Mouse (Mus musculus): ENCODE data around the gene Ppp2r5c. TPM values are rescaled to one million over a fixed set of nuclear protein-coding genes. Genes with fewer than 3 reads are reported as not detected.

Ppp2r5c gene
- polyA plus RNA-seq, 1 experiment from 2014 or later = 146 TPM

GRCm38 (mm10) chr12:110563383-110563782 is 116.5 kb downstream of the Ppp2r5c start:
- H3K36me3 ChIP-seq = peaks cover 96% of the 10 kb centered on the region
- H3K27me3 ChIP-seq (ENCODE audit: insufficient read depth, poor library complexity, severe bottlenecking) = no peaks in the 10 kb centered on the region
- no peak for DNase-seq (ENCODE audit: low spot score)
- no peaks in the 10 kb centered on the region for H3K4me1 ChIP-seq (replicated peaks)
- H3K27ac ChIP-seq = no peak overlapping the region
- H3K9me3 ChIP-seq = no peaks in the 10 kb centered on the region
- WGBS = 90% methylated on average over 11 of the region's 11 CpGs
- no peak overlapping the region for H3K4me3 ChIP-seq

GRCm38 (mm10) chr12:110564848-110565247 is 117.9 kb downstream of the Ppp2r5c start:
- Histone ChIP-seq H3K4me3 (no peak overlapping the region), H3K4me1 (replicated peaks) (no peaks in the 10 kb centered on the region), H3K36me3 (peaks cover 96% of the 10 kb centered on the region), H3K27me3 (ENCODE audit: insufficient read depth, poor library complexity, severe bottlenecking) (no peaks in the 10 kb centered on the region), H3K27ac (no peak overlapping the region), H3K9me3 (no peaks in the 10 kb centered on the region)
- DNase-seq (ENCODE audit: low spot score) = no peak
- WGBS = 93% methylated on average over 11 of the region's 11 CpGs

- Histone ChIP-seq H3K27me3 (ENCODE audit: insufficient read depth, poor library complexity, severe bottlenecking) (no peaks in the 10 kb centered on the region), H3K4me1 (replicated peaks) (no peaks in the 10 kb centered on the region), H3K27ac (no peak overlapping the region), H3K36me3 (peaks cover 97% of the 10 kb centered on the region), H3K4me3 (no peak overlapping the region), H3K9me3 (no peaks in the 10 kb centered on the region)
- WGBS = 93% methylated on average over 9 of the region's 9 CpGs
- DNase-seq (ENCODE audit: low spot score) = no peak
Measured at GRCm38 (mm10) chr12:110566366-110566765, 119.4 kb downstream of the Ppp2r5c start.

GRCm38 (mm10) chr12:110571050-110571449 is 124.1 kb downstream of the Ppp2r5c start:
- H3K4me3 ChIP-seq = no peak overlapping the region
- H3K27ac ChIP-seq = no peak overlapping the region
- no peaks in the 10 kb centered on the region for H3K4me1 ChIP-seq (replicated peaks)
- 93% methylated on average over 10 of the region's 10 CpGs for WGBS
- DNase-seq (ENCODE audit: low spot score) = no peak
- H3K36me3 ChIP-seq = peaks cover 96% of the 10 kb centered on the region
- no peaks in the 10 kb centered on the region for H3K9me3 ChIP-seq
- H3K27me3 ChIP-seq (ENCODE audit: insufficient read depth, poor library complexity, severe bottlenecking) = no peaks in the 10 kb centered on the region

- Histone ChIP-seq H3K9me3 (no peaks in the 10 kb centered on the region), H3K4me3 (no peak overlapping the region), H3K27ac (no peak overlapping the region), H3K36me3 (peaks cover 88% of the 10 kb centered on the region), H3K4me1 (replicated peaks) (no peaks in the 10 kb centered on the region), H3K27me3 (ENCODE audit: insufficient read depth, poor library complexity, severe bottlenecking) (no peaks in the 10 kb centered on the region)
- no peak for DNase-seq (ENCODE audit: low spot score)
- WGBS = 97% methylated on average over 4 of the region's 4 CpGs
Measured at GRCm38 (mm10) chr12:110572351-110572750, 125.4 kb downstream of the Ppp2r5c start.

- peaks cover 75% of the 10 kb centered on the region for H3K36me3 ChIP-seq
- no peak for DNase-seq (ENCODE audit: low spot score)
- no peaks in the 10 kb centered on the region for H3K9me3 ChIP-seq
- H3K27me3 ChIP-seq (ENCODE audit: insufficient read depth, poor library complexity, severe bottlenecking) = no peaks in the 10 kb centered on the region
- no peak overlapping the region for H3K4me3 ChIP-seq
- H3K4me1 ChIP-seq (replicated peaks) = no peaks in the 10 kb centered on the region
- WGBS = 90% methylated on average over 8 of the region's 8 CpGs
- H3K27ac ChIP-seq = no peak overlapping the region
Measured at GRCm38 (mm10) chr12:110573635-110574034, 126.7 kb downstream of the Ppp2r5c start.

- DNase-seq (ENCODE audit: low spot score) = no peak
- Histone ChIP-seq H3K4me1 (replicated peaks) (no peaks in the 10 kb centered on the region), H3K27me3 (ENCODE audit: insufficient read depth, poor library complexity, severe bottlenecking) (no peaks in the 10 kb centered on the region), H3K27ac (no peak overlapping the region), H3K4me3 (no peak overlapping the region), H3K36me3 (peaks cover 61% of the 10 kb centered on the region), H3K9me3 (no peaks in the 10 kb centered on the region)
- 79% methylated on average over 4 of the region's 4 CpGs for WGBS
Measured at GRCm38 (mm10) chr12:110575926-110576325, 129.0 kb downstream of the Ppp2r5c start.

- Histone ChIP-seq H3K27me3 (ENCODE audit: insufficient read depth, poor library complexity, severe bottlenecking) (no peaks in the 10 kb centered on the region), H3K9me3 (no peaks in the 10 kb centered on the region), H3K4me1 (replicated peaks) (0 out of 2 replicates have a peak, but pooled peaks cover under 1% of the 10 kb centered on the region), H3K4me3 (no peak overlapping the region), H3K27ac (no peak overlapping the region), H3K36me3 (peaks cover 41% of the 10 kb centered on the region)
- DNase-seq (ENCODE audit: low spot score) = no peak
- WGBS = 89% methylated on average over 9 of the region's 9 CpGs
Measured at GRCm38 (mm10) chr12:110578333-110578732, 131.4 kb downstream of the Ppp2r5c start.

GRCm38 (mm10) chr12:110588622-110589021 is 141.7 kb downstream of the Ppp2r5c start:
- Histone ChIP-seq H3K4me3 (no peak overlapping the region), H3K9me3 (no peaks in the 10 kb centered on the region), H3K36me3 (no peaks in the 10 kb centered on the region), H3K27ac (no peak overlapping the region), H3K27me3 (ENCODE audit: insufficient read depth, poor library complexity, severe bottlenecking) (no peaks in the 10 kb centered on the region), H3K4me1 (replicated peaks) (peaks cover 23% of the 10 kb centered on the region)
- 80% methylated on average over 6 of the region's 6 CpGs for WGBS
- no peak for DNase-seq (ENCODE audit: low spot score)

GRCm38 (mm10) chr12:110590804-110591259 is 143.9 kb downstream of the Ppp2r5c start:
- peak overlapping the region; percentile 92 for H3K4me3 ChIP-seq
- no peaks in the 10 kb centered on the region for H3K27me3 ChIP-seq (ENCODE audit: insufficient read depth, poor library complexity, severe bottlenecking)
- no peak for DNase-seq (ENCODE audit: low spot score)
- peaks cover 23% of the 10 kb centered on the region for H3K4me1 ChIP-seq (replicated peaks)
- H3K27ac ChIP-seq = peak overlapping the region; percentile 97
- H3K9me3 ChIP-seq = no peaks in the 10 kb centered on the region
- 4% methylated on average over 15 of the region's 15 CpGs for WGBS
- H3K36me3 ChIP-seq = no peaks in the 10 kb centered on the region

GRCm38 (mm10) chr12:110591260-110591883 is 144.5 kb downstream of the Ppp2r5c start:
- Histone ChIP-seq H3K9me3 (no peaks in the 10 kb centered on the region), H3K27ac (peak overlapping the region; percentile 97), H3K4me3 (peak overlapping the region; percentile 92), H3K36me3 (no peaks in the 10 kb centered on the region), H3K4me1 (replicated peaks) (peaks cover 23% of the 10 kb centered on the region), H3K27me3 (ENCODE audit: insufficient read depth, poor library complexity, severe bottlenecking) (no peaks in the 10 kb centered on the region)
- under 1% methylated on average over 56 of the region's 56 CpGs for WGBS
- DNase-seq (ENCODE audit: low spot score) = peak; percentile 99

- H3K27ac ChIP-seq = no peak overlapping the region
- WGBS = 14% methylated on average over 7 of the region's 7 CpGs
- H3K36me3 ChIP-seq = no peaks in the 10 kb centered on the region
- no peaks in the 10 kb centered on the region for H3K9me3 ChIP-seq
- no peak overlapping the region for H3K4me3 ChIP-seq
- peaks cover 12% of the 10 kb centered on the region for H3K27me3 ChIP-seq (ENCODE audit: insufficient read depth, poor library complexity, severe bottlenecking)
- DNase-seq (ENCODE audit: low spot score) = peak; percentile 67
- H3K4me1 ChIP-seq (replicated peaks) = peaks cover 23% of the 10 kb centered on the region
Measured at GRCm38 (mm10) chr12:110598527-110598926, 151.6 kb downstream of the Ppp2r5c start.

- WGBS = 75% methylated on average over 4 of the region's 4 CpGs
- H3K4me3 ChIP-seq = no peak overlapping the region
- peaks cover 29% of the 10 kb centered on the region for H3K4me1 ChIP-seq (replicated peaks)
- H3K27me3 ChIP-seq (ENCODE audit: insufficient read depth, poor library complexity, severe bottlenecking) = peaks cover 12% of the 10 kb centered on the region
- 0 out of 2 replicates have a peak, but pooled peaks cover 2% of the 10 kb centered on the region for H3K36me3 ChIP-seq
- no peak for DNase-seq (ENCODE audit: low spot score)
- H3K9me3 ChIP-seq = no peaks in the 10 kb centered on the region
- H3K27ac ChIP-seq = no peak overlapping the region
Measured at GRCm38 (mm10) chr12:110599791-110600190, 152.9 kb downstream of the Ppp2r5c start.
